Mouse (Mus musculus) heart, adult 8-10 months (tissue): Measurements from ENCODE around the gene Fli1. TPM values are rescaled to one million over a fixed set of nuclear protein-coding genes. Genes with fewer than 3 reads are reported as not detected.

Experiments
- DNase-seq: peaks from one replicate; pipeline ENCODE4 v3.0.0; 2022; ENCODE audit warnings: low spot score
- total RNA-seq, 4 experiments: library from RNA; stranded (reverse); gene quantifications; 2 replicates each; pipeline ENCODE4 v1.2.4; 2022

Fli1 gene
- total RNA-seq, 4 experiments from 2014 or later, result 18.5 to 30.7 (median 20.8) TPM

DNA sequence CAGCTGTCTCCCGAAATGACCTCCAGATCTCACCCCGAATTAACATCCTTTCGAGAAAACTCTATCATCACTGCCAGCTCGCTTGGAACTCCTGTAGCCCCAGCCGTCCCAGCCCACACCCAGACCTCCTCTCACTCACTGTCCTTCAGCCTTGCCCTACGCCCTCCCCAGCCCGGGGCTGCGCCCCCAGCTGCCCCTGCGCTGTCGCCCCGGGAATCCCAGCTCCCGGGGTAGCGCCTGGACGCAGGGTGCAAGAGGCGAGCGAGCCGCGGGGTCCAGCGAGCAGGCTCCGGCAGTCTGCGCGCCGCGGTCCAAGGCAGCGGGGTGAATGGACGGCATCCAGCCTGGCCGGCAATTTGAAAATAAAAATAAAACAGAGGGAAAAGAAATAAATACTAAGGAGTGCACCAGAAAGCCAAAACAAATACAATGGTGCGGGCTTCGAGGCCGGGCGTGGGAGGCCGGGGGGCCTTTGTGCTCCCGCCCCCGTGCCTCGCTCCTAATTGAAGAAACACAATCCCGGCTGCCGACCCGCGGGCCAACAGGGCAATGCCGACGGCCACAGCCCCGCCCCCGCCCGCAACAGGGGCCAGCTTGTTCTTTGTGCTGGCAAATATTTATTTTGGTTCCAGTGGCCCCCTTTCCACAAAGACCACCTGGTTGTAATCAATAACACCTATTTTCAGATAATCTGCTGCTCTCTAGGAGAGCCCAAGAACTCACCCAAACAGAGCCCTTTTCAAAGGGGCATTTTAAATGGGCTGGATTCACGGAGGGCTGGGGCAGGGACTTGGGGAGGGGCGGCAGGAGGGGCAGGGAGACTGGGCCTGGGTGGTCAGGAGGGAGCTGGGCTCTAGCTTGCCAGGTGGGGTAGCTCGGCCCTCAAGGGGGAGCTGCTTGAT lies 133.3 kb downstream of the Fli1 start:
- no peak for DNase-seq

DNA sequence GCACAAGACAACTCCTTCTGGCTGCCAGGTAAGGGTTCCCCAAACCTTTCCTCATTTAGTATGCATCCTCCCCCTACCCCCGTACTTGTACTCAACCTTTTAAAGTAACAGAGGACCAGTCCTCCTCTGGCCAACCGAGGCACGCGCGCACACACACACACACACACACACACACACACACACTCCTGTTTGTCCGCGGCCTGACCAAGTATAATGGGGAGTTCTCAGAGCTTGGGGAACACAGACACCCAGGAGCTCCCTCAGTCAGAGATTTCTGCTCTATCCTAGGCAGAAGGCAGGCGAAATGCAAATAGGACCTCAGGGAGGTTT lies 134.0 kb downstream of the Fli1 start:
- no peak for DNase-seq

DNA sequence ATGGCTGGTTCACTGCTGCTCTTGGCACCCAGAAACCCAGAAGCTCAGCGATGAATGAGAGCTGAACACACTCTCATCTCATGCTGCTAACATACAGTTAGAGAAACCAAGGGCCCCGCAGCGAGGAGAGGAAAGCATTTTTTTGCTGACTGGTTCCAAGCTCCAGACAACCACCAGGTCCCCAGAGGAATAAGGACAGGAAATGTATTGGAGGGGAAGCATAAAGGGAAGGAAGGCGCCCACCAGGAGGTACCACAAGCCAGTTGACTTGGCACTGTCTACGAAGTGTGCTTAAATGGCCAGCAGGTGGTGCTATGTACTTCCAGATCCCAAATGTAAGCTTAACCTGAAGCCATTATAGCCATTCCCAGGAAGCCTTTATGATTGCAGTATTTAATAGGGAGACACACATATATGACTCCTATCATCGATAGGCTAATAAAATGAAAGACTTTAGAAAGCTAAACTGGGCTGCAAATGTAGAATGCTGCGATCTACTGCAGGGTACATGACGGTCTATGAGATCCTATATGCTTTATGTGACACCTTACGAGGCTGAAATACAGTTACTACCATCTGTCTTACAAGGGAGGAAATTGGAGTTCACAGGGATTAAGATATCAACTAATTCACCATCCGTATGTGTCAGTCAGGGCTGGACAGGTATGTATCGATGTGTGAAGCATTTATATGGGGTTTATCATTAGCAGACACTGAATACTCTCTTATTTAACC lies 137.3 kb downstream of the Fli1 start:
- DNase-seq, result peak; percentile 78

- peak; percentile 78 for DNase-seq
Measured at GRCm38 (mm10) chr9:32400662-32401161, 141.9 kb downstream of the Fli1 start.

GRCm38 (mm10) chr9:32400212-32400611 lies 142.4 kb downstream of the Fli1 start:
- no peak for DNase-seq

DNA sequence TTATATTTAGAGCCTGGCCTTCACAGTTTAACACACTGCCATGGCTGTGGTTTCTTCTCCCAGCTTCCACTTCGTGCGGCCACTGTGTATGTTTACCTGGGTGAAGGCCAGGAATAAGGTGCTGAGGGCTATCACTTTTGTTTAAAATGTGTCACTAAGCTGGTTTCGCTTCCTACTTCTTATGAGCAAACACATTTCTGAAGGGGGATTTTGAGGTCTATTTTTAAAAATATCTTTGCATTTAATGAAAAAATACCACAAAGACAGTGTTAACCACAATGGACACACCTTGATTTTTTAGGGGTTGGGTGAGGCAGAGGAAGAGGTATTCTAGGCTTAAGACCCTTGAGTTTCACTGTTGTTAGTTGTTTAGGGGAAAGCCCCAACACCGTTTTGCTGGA lies 147.9 kb downstream of the Fli1 start:
- no peak for DNase-seq

DNA sequence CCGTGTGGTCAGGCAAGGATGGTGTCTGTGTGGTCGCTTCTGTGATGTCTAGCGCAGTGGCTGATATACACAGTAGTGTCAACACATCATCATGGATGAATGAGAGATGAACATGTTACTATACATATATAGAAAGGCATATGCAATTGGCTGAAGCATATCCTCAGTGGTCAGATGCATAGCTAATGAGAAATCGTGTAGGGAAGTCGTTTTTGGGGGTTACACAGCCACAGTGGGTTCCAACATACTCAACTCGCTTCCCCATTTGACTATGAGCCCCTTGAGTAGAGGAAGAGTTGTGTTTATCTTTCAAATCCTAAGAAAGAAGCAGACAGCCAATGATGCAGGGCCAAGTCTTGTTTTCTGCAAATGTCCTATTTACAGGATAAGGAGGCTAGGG lies 149.9 kb downstream of the Fli1 start:
- DNase-seq, result no peak

GRCm38 (mm10) chr9:32391701-32392100 lies 151.0 kb downstream of the Fli1 start:
- no peak for DNase-seq

DNA sequence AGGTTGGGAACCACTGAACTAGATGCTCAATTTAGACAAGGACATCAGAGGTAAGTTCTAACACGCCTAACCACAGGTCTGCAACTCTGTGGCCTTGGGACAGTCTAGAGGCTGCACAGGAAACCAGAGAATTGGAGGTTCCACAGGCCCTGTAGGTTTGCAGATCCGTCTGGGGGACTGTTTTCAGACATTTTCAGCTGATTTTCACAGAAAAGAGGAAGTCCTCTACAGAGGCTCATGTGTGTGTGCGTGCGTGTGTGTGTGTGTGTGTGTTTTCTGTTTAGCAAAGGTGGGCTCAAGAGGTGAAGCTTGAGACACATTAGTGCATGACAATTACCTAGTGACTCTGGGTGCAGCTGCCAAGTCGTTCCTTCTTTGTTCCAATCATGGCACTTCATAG lies 151.6 kb downstream of the Fli1 start:
- no peak for DNase-seq

DNA sequence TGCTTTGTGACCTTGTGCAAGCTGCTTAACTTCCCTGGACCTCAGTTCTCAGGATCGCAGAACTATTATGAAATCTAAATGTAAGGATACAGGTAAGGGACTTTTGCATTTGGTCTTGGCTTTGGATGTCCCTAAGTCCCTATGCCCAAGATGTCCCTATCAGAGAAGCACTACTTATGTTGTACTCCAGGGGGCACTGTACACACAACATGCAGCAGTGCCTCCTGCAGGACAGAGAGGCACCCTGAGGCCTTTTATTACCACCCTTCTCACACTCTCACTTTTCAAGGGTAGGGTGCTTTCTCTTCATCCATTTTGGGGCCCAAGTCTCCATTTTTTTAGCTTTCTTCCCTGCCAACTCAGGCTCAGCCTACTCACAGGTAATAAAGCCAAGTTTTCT lies 154.5 kb downstream of the Fli1 start:
- DNase-seq, result no peak

DNA sequence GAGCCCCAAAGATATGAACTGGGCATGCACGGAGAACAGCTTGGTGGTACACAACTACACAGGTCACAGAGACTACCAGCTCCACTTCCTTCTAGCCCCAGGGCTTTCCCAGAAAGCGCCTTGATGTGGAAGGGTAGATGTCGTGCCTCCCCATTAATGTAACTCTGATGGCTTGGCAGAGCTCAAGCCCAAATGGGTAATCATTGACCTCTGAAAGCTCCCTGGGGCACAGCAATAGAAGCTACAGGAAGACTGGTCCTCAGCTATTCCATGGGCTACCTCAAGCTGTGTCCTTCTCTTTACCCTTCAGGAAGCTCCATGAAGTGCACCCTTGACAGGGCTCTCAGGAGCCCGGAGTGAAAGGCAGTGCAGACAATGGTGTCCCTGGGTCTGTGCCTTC lies 157.8 kb downstream of the Fli1 start:
- no peak for DNase-seq

- DNase-seq, result no peak
Measured at GRCm38 (mm10) chr9:32376863-32377590, 165.6 kb downstream of the Fli1 start.

DNA sequence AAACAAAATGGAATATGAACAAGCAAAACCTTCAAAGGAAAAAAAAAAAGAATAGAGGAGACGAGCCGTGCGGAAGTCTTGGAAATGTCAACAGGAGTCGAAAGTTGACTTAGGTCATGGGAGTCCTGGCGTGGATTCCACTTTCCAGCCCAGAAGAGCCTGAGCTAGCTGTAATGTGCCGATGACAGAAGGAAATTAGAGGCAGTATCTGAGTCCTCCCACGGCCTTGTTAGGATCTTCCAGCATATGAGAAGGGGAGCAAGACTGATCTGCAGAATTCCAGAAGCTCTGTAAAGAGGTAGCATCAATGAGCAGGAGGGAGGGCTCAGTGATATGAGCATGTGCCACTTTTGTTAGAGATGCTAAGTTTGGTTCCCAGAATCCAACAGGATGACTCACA lies 166.6 kb downstream of the Fli1 start:
- DNase-seq, result peak; percentile 11

GRCm38 (mm10) chr9:32373656-32374055 lies 169.0 kb downstream of the Fli1 start:
- no peak for DNase-seq

Other genes starting within 250 kb of the Fli1 start
- gene Kcnj5, start 198.5 kb downstream of the Fli1 start, total RNA-seq, result 10 to 100 TPM; 53.9 to 62.5 (median 56.2) TPM
- gene Kcnj1, start 170.4 kb downstream of the Fli1 start, total RNA-seq, result not detected
- 10 to 100 TPM; 38.1 to 53.7 (median 46.6) TPM for gene Ets1, start 93.4 kb upstream of the Fli1 start, total RNA-seq